Mouse (Mus musculus) small intestine, adult 2 months (tissue): ENCODE results near the gene Gm45521.

Experiments used
- CTCF ChIP-seq: fragments of 200-500 bp; IDR thresholded peaks from 2 replicates; pipeline ENCODE4 v1.5.1; 2012; ENCODE audit warnings: low read depth, mild to moderate bottlenecking, control low read depth, inconsistent platforms, low read length, moderate library complexity, mixed read lengths; ENCODE audit not compliant: insufficient replicate concordance, insufficient read length; ENCODE audit errors: extremely low read depth
- POLR2A ChIP-seq: fragments of 200-500 bp; IDR thresholded peaks from 2 replicates; pipeline ENCODE4 v1.6.1; 2012; ENCODE audit warnings: low read depth, mild to moderate bottlenecking, control low read depth, inconsistent platforms, low read length, moderate library complexity

GRCm38 (mm10) chr14:7937052-7937630 lies 19.9 kb upstream of the Gm45521 start:
- TF ChIP-seq CTCF, result peak; percentile 51; the same call in 1 of the 2 replicates
- no peak for TF ChIP-seq POLR2A
